Mouse (Mus musculus) kidney, postnatal 10 days (tissue): ENCODE results near the gene Etv6.

Experiments
- DNase-seq: peaks from one replicate; pipeline ENCODE4 v3.0.0; 2021; ENCODE audit warnings: mixed read lengths

The Etv6 gene

DNA sequence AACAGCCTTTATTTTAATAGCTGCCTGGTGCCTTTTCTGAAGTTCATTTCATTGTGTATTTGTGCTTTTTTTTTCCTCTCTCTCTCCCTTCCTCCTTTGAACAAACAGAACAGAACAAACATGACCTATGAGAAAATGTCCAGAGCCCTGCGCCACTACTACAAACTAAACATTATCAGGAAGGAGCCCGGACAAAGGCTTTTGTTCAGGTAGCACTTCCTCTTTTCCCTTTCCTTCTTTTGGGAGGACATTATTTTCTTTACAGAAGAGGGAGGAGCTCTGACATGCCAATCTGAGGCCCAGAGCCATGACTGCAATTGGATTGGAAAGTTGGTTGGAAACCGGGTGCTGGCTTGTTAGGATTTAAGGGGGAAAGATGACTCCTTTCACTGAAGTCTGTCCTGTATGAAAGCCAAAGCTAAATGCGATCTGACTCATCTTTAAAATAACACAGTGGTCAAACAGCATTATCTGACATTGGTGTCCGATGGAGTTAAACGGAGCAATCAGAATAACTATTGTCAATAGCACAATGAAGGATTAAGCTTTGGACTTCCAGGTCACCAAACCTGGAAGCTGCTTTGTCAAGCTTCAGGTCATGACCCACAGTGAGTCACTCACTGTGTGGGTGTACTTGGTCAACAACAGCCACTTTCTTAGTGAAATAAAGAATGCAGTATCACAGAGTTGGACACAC is 227.6 kb downstream of the Etv6 start:
- DNase-seq = no peak

DNA sequence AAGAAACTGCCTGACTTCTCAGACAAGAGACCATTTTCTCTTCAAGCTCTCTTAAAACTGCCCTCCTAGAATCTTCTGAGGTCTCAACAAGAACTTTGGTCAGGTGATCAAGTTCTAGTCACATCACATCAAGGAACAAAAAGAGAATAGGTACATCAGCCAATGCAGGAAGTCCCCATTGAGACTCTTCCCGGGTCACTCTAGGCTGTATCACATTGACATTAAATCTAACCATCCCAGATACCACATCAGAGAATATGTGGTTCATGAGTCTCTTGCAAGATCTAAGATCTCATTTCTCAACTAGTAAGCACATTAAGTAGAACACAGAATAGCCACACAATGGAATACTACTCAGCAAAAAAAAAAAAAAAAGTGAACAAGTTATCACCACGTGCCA is 238.4 kb downstream of the Etv6 start:
- DNase-seq = no peak

DNA sequence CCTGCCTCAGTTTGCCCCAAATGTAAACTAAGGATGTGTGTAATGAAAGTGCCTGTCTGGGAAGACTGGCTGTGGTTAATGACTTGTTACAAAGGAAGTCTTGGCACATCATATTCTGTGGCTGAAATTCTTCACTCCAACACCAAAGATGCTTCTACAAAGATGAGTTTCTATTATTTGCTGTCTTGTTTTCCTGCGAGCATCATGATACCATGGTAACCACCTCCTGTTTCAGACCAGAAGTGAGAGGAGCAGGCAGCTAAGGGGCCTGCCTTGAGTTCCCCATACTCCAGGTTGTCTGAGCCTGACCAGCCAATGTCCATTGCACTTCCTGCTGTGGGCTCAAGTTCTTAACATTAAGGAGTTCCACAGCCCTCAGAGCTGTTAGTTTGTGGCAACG is 241.5 kb downstream of the Etv6 start:
- DNase-seq = no peak

DNA sequence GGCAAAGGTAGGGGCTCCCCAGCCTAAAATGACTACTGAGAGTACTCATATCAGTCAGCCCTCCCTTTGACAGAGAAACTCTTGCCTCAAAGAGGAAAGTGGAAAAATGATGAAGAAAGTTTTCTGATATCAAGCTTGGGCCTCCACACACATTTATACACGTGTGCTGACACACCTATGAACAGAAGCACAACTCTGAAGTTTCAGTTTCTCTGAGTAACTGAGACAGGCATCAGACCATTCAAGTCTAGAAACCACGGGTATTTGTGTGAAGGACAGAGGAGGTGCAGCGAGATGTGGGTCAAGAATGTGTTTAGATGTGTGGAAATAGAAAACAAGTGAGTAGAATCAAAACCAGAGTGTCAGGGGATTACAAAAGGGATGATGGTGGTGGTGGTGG is 246.6 kb downstream of the Etv6 start:
- no peak for DNase-seq

DNA sequence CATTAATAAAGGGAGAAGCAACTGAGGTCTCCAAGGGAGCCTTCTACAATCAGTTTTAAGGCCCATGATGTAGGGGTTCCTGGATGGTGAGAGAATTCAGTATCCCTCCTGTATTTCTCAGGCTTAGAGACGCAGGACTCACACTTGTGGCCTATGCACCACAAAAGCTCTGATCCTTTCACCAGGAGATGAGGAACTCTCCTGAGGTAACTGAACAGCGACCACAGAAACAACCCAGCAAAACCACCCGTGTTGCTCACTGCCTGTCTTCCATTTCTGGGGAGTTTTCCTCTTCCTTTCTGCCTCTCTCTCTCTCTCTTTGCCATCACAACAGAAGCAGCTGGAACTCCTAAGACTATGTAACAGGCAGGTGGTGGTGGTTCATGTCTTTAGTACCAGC is 256.3 kb downstream of the Etv6 start:
- DNase-seq = no peak

DNA sequence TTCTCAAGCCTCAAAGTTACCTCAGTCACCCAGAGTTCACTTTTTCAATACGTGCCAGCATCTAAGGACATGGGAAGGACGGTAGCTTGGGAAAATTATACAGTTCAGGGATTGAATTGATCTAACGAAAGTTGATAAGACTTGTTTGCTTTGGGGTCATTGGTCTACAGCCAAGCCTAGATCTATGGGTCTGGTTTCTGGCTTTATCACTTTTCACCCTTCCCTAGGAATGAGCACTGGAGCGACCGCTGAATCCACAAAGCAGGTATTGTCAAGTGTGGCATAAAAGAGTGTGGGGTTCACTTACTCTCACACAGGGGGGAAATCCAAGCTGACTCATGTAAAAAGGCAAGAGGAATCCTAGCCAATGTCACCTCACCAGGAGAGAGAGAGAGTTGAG is 256.9 kb downstream of the Etv6 start:
- DNase-seq = no peak

DNA sequence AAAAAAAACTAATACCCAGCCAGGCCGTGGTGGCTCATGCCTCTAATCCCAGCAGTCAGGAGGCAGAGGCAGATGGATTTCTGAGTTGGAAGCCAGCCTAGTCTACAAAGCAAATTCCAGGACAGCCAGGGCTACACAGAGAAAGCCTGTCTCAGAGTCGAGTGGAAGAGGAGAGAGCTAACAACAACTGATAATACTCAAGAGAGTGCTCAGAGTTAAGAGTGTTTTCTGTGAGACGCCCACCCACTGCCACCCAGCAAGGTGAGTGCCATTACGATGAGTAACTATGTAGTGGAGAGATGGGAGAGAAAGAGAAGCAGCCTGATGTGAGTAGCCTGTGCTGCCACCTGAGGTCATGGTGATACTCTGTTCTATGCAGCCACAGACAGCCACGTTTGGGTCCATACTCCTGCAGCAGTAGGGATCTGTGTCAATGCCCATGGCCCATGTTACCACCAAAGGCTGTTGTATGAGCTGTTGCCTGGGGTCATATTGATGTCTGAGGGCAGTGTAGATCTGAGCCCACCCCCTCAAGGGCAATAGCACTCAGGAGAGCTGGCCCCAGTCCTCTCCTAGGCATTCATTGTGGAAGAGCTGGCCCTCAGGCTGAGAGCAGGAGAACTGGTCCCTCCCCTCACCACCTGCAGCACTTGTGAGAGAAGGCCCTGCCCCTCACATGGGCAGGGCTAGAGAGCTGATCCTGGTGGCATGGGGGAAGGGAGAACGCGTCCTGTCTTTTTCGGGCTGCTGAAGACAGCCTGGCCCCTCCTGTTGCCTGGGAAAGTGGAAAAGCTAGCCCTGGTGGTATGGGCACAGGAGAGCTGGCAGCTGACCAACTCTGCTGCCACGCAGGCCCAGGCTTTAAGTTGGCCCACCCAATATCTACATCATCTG is 258.4 kb downstream of the Etv6 start:
- no peak for DNase-seq

DNA sequence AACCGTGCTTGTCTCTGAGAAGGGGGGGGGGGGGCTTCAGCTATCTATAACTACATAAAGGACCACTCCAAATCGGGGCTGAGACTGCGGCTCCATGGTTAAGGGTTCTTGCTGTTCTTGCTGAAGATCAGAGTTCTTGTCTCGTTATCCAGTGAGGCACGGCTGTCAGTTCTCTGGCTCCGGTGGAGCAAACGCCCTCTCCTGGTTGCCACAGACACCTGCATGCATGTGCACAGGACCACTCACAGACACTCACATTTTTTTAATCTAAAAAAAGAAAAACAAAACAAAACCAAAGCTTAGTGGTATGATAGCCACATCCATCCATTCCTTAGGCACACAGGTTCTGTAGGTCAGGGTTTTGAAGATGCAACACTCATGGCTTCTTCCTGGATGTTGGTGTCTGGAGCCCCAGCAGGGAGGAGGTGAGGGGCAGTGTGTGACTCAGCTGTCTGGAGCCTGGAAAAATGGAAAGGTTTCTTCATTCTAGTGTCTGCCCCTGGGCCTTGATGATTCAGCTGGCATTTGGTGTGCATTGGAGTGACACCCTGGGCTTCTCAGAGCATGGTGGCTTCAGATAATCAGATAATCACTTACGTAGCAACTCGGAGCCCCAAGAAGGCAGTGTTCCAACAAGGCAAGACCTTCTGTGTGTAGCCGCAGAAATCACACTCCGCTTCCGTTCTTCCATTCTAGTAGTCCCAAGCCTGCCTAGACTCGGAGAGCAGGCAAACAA is 262.6 kb downstream of the Etv6 start:
- DNase-seq = no peak

DNA sequence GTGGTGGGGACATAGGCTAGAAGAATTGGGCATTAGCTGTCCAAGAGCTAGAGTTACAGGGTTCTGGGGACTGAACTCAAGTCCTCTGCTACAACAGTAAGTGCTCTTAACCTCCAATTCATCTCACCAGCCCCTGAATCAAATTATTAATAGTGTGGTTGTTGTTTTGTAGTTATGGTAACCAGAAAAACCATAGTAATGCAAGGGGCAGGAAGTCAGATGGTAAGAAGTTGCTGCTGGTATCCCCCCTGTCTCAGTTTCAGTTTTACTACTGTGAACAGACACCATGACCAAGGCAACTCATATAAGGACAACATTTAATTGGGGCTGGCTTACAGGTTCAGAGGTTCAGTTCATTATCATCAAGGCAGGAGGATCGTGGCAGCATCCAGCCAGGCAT is 266.5 kb downstream of the Etv6 start:
- no peak for DNase-seq

DNA sequence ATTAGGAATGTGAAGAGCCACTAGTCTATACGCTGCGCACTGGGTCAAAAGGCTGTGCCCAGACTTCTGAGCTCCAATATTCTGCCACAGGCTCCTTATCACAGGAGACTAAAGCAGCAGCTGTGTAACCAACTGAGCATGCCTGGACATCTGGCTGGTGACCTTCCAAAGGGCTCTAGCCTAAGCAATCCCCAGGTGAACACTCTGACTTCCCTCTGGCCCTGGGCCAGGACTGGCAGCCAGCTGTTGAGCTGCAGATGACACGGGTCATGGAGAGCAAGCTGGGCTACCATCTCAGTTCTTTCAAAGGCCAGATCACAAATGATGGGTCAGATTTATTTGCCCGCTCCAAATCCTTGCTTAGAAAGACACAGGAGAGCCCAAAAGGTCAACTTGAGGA is 275.8 kb downstream of the Etv6 start:
- no peak for DNase-seq

DNA sequence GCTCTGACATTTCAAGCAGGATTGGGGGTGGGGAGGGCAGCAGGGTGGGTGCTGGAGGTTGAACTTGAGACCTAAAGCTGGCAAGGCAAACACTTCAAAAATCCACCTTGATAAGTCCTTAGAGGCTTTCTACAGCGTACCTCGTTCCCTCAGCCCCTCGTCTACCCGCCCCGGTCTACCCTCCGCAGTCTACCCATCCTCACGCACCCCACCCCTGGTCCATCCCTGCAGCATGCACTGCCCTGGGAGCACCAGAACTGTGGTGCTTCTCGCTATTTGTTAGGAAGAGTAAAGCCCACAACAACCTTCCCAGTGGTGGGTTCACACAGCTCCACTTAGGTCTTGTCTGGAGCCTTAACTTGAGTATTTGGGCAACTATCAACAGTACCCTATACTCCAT is 277.1 kb downstream of the Etv6 start:
- no peak for DNase-seq

DNA sequence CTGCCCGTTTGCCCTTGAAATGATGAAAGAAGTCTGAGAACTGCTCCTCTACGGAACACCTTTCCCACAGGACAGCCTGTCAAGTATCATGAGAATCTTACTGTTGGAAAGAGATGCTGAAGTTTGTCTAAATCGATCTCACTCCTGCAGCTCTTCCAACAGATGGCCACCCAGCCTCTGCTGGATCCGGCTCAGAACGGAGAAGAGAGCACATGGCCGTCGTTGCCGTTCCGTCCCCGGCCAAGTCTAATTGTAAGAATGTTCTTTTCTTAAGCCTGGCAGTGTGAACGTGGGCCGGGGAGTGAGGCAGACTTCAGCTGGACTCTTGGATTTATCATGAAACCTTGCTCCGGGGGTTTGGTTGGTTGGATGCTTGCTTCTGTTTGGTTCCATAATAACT is 281.9 kb downstream of the Etv6 start:
- no peak for DNase-seq
